Mouse (Mus musculus): ENCODE results near the gene Lama1. TPM values are rescaled to one million over a fixed set of nuclear protein-coding genes. Genes with fewer than 3 reads are reported as not detected.
"Not testable (repeated sequence)": the region's sequence is repeated elsewhere in the genome, so short reads cannot be mapped to it uniquely, and the experiment has no call there.

The Lama1 gene
- polyA plus RNA-seq, 1 experiment: 18.9 TPM

DNA sequence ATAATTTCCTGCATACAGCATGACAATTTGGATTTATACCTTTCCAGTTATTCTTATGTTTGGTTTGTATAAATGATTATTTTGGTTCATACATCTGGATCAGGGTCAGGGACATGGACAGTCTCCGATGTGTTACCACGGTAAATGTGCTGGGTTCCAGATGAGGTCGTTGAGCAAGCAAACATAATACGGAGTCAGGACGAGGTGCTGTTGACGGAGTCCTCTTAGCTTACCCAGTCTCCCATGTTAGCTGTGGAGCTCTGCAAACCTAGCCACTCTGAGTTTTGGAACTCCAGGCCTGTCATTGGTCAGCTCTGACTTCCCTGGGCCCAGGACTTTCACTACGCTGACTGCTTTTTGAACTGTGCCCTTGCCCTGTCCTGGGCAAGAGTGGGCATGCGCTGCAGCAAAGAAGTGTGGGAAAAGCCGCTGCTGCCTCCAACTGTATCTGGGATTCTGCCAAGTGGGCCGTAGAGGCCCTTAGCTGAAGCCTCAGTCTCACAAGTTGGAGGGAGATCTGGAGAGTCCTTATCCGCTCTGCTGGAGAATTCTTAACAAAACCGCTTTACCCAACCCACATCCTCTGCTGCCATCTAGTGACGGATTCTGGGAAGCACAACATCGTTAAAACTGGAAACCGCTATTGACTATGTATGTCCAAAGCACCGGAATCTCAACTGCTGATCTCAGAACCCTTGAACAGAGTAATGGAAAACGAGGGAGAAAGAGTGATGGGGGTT lies 140.5 kb downstream of the Lama1 start:
- DNase-seq (ENCODE audit: low read depth): peak; percentile 24

DNA sequence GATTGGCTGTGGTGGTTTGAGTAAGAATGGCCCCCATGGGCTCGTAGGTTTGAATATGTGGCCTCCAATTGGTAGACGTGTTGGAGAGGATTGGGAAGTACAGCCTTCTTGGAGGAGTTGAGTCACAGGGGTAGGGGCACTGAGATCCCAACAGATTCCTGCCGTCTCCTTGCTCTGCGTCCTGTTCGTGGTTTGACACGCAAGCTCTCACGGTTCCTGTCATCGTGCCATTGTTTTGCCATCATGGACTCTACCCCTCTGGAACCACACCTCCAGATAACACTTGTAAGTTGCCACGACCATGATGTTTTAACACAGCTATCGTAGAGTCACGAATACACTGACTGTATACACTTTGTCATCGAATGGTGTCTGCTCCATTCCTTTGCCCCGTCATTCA lies 141.9 kb downstream of the Lama1 start:
- DNase-seq (ENCODE audit: low read depth): no peak

DNA sequence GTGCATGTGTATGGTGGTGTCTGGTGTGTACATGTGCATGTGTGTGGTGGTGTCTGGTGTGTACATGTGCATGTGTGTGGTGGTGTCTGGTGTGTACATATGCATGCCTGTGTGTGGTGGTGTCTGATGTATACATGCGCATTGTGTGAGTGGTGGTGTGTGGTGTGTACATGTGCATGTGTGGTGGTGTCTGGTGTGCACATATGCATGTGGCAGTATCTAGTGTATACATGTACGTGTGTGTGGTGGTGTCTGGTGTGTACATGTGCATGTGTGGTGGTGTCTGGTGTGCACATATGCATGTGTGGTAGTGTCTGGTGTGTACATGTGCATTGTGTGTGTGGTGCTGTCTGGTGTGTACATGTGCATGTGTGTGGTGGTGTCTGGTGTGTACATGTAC lies 144.4 kb downstream of the Lama1 start:
- DNase-seq (ENCODE audit: low read depth): not testable (repeated sequence)

DNA sequence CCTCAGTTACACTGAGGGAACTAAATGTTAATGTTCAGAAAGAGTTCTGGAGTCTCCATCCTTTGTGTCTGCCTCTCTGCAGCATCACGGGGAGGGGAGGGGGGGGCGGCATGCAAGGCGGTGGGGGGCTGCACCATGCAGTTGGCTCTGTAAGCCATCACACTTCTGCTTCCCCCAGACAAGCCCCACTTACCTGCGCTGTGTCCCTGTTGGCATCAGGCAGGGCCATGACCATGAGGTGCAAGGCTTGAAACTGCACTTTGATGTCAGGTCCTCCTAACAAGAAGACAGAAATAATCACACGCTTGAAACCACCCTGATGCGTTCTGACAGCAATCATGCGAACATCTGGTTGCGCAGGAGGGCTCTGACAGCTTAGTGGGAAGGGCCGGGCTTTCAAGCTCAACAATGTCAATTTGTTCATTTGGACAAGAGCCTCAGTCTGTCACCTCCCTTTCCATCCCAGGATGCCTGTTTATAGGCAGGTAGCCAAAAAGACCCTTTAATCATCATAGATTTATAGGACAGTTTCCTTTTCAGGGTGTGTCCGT lies 164.1 kb downstream of the Lama1 start:
- DNase-seq (ENCODE audit: low read depth): no peak

DNA sequence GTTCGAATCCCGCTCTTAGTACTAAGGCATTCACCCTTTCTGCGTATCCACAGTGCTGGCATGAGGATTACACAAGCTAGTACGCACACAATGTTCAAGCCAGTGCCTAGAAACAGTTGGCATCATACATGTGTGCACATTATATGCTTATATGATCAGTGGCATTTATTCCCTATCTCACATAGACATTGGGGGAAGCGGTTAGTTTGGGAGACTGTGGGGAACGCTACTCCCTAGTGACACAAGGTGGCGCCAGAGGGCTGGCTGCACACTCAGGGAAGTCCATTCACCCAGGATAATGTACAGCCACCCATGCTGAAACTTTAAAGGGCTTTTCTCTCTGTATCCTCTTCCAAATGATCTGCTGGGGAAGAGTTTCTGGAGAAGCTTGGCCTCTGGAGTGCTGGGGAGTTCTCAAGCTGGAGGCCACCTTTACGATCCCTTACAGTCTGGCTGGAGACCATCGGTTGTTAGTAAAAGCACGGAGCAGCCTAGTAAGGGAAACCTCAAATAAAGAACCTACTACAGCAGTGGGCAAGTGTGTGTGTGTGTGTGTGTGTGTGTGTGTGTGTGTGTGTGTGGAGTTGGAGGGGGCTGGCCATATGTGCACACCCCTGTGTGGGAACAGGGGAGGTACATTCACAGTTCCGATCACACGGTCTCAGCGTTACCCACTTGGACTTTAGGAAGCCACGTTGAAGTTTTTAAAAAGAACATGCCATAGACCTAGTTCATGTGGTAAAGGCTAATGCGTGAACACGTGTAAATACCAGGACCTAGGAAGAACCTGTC lies 164.9 kb downstream of the Lama1 start:
- no peak for DNase-seq (ENCODE audit: low read depth)

DNA sequence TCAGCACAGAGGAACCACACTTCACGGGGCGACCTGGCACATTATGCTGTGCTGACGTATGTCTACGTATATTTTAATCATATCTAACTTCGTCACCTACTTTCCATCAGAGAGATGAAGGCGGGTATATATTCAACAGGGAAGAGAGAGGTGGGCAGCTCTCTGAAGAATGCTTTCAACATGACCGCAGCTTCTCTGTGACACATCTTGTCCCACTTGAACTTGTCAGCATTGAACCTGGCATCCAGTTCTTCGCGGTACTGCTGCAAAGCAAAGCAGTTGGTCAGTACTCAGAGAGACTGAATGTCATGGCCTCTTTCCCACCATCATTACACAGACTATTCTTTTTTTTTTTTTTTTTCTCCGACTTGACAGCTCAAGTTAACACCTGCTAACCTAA lies 167.3 kb downstream of the Lama1 start:
- no peak for DNase-seq (ENCODE audit: low read depth)

DNA sequence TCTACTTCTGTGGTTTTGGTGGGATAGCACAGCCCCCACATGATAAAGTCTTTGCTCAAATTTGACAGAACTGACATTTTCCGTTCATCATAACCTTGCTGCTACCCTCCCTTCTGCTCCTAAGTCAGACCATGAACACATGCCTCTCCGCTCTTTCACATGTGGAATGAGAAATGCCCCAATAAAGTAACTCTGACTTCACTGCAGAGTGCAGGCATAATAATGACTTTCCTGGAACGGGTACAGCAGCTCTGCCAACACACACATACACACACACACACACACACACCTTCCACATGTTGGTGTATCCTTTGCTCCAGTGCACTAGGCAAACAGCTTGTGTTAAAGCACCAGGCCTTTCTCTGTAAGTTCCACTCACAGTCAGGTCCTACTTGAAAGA lies 167.9 kb downstream of the Lama1 start:
- no peak for DNase-seq (ENCODE audit: low read depth)

DNA sequence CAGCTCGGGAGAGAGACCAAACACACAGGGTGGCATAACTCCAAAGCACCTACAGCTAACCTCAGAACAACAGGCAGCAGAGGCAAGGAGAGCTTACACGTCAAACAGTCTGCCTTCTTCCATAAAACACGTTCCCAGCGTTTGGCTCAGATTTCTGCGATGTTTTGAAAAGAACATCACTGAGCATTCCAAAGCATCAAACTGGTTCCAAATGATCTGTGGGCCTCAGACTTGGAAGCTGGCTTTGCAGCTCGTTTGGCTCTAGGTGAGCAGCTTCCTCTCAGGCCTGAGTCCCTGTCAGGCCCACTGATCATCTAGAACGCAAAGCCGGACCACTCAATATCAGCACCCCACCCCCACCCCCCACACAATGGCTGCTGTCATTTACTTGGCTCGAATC lies 169.0 kb downstream of the Lama1 start:
- no peak for DNase-seq (ENCODE audit: low read depth)

DNA sequence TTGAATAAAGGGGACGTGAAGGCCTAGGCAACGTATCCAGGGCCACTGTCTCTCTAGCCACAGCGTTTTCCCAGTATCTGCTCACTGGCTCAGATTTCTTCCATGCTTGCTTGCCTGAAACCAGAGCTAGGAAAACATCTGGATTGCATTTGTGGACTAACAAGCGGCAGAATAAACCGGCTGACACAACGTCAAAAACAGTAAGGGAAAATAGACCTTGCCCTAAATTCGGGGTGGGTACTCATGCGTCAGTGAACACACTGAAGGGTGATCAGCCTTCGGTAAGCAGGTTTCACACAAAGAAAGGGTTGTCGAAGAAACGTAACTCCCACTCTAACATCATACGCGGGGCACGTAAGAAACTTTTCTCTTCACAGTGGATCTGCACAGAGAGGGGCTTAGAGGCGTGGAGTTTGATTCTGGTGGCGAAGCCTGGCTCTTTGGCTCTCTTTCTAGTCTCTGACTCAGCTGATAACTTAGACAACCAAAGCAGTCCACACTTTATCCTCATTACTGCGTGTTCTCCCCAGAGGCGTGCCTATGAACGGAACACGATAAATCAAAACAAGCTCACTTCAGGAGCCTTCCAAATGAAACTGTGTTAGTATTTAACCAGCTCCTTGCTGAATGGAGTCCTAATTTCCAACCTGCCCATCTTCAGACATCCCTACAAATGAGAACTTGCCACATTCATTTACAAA lies 169.6 kb downstream of the Lama1 start:
- no peak for DNase-seq (ENCODE audit: low read depth)

DNA sequence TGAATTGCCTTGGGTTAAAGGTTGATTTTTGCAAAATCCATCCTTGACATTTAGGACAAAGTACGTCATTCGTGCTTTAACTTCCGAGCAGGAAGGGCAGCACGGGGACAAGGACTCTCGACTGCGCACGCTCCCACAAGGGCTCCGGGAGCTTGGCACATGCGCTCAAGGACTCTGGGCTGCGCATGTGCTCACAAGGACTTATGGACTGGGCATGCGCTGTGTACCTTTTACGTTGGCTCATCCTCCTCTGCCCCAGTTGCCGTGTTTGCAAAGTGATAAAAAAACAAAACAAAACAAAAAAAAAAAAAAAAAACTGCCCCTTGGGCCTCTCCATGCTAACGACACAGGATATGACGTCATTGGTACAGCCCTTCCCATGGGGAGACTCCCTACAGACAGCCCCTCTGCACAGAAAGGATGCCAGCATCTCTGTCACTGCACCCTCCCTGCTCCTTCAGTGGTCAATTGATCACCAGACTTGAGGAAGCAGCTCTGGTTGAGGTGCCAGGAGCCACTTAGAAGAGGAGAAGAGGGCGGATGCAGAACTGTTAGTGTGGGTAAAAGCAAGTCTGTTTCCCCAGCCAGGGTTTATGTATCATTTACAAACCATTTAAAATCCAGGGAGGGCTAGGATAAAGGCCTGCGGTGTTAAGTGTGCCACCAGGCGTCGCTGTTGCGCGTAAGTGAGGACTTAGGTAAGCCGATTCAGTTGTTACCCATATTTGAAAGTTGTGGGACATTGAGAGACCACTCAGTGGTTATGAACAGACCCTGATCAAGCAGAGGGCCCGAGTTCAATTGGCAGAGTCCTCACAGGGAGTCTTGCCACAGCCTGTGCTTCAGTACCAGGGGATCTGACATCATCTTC lies 172.9 kb downstream of the Lama1 start:
- DNase-seq (ENCODE audit: low read depth): no peak

Other genes starting within 250 kb of the Lama1 start
- gene Lrrc30, start 64.5 kb upstream of the Lama1 start, polyA plus RNA-seq (2012; rRNA removed): not detected in 2 replicates